Mouse (Mus musculus): ENCODE data around the gene Sipa1. TPM values are rescaled to one million over a fixed set of nuclear protein-coding genes. Genes with fewer than 3 reads are reported as not detected.

Gene Sipa1
- polyA plus RNA-seq, 1 experiment from 2014 or later: 19.1 TPM

DNA sequence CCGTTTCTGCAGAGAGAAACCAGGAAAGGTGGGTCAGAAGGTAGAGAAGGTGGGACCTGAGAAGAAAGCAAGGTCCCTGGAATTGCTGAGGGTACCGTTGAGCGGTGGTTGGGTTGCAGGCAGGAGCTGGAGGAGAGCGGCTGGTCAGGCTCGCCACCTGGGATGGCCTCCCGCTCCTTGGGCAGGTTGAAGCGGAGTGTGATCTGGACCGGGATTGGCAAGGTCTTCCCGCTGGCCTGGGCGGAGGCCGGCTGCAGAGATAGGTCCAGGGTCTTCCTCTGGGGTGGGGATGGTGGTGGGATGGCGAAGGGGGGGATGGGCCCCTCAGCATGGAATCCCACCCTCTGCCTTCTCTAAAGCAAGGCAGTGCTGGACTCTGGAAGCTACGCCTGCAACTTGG is 54.8 kb downstream of the Sipa1 start:
- ATAC-seq (ENCODE audit: low read depth): no peak
- 93% methylated on average over 13 of the region's 13 CpGs for WGBS

DNA sequence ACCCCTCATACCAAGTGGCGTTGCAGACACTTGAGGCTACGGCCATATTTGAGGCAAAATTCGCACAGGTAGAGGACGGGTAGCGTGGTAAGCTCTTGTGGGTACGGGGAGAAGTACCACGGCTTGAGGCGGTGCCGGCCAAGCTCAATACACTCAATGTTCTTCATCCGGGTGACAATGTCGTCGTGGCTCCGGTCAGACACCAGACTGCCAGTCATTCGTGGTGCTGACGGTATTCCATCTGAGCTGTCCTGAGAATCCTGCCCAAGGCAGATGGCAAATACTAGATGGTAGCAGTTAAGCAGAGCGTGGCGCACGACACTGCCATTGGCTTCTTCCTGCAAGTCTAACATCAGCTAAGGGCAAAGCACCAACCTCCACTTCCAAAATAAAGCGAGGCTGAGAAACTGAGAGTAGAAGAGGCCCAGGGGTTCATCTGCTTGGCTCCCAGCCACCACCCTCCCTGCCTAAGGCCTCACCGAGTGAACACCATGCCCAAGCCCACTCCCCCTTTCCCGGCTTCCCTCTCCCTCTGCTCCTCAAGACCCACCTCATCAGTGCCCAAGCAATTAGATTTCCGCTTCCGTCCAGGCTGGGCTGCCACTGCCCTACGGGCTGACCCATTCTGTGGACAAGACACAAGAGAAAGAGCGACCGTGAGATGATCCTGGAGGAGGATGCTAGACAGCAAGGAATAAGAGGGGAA is 55.6 kb downstream of the Sipa1 start:
- no peak overlapping the region for H3K4me3 ChIP-seq
- peak overlapping the region; percentile 85; the same call in 1 of the 2 replicates for H3K9ac ChIP-seq
- peak overlapping the region; percentile 76; the same call in 1 of the 2 replicates for H3K4me2 ChIP-seq
- no peak for ATAC-seq (ENCODE audit: low read depth)
- no peaks in the 10 kb centered on the region for H3K9me3 ChIP-seq
- H3K36me3 ChIP-seq: peaks cover 61% of the 10 kb centered on the region
- H3K4me1 ChIP-seq (replicated peaks): peaks cover 43% of the 10 kb centered on the region
- H3K27me3 ChIP-seq: no peaks in the 10 kb centered on the region
- WGBS: 96% methylated on average over 26 of the region's 26 CpGs
- no peak overlapping the region for H3K27ac ChIP-seq (replicated peaks)

More for the DNA sequence above, 54.8 kb downstream of the Sipa1 start:
- peak overlapping the region; percentile 76 for H3K4me2 ChIP-seq
- peaks cover 34% of the 10 kb centered on the region for H3K4me1 ChIP-seq (replicated peaks)
- H3K9ac ChIP-seq: peak overlapping the region; percentile 85
- H3K9me3 ChIP-seq: no peaks in the 10 kb centered on the region
- H3K36me3 ChIP-seq: peaks cover 52% of the 10 kb centered on the region
- H3K27me3 ChIP-seq: peaks cover 5% of the 10 kb centered on the region; the same call in 1 of the 2 replicates
- peak overlapping the region; percentile 58 for H3K4me3 ChIP-seq
- peak overlapping the region; percentile 98 for H3K27ac ChIP-seq (replicated peaks)

DNA sequence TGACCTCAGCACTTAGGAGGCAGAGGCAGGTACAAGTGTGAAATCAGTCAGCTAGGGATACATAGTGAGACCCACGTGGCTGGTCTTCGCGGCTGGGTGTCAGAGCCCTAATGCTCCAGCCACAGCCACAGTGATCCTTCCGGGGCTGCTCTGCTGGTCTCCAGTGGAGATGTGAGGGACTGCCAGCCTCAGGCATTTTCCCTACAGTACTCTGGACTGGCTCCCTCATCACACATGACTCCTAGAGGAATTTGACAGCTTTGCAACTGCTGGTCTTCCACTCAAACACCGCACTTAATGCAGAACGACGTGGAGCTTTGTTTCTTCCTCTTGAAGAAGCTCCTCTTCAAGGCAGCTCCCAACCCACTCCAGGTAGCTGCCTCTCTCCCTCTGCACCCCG is 57.3 kb downstream of the Sipa1 start:
- Histone ChIP-seq H3K36me3 (peaks cover 63% of the 10 kb centered on the region), H3K9me3 (no peaks in the 10 kb centered on the region), H3K4me2 (no peak overlapping the region), H3K9ac (no peak overlapping the region), H3K27me3 (no peaks in the 10 kb centered on the region), H3K4me3 (no peak overlapping the region), H3K27ac (replicated peaks) (no peak overlapping the region), H3K4me1 (replicated peaks) (peaks cover 49% of the 10 kb centered on the region)
- WGBS: 82% methylated on average over 8 of the region's 8 CpGs
- no peak for ATAC-seq (ENCODE audit: low read depth)

DNA sequence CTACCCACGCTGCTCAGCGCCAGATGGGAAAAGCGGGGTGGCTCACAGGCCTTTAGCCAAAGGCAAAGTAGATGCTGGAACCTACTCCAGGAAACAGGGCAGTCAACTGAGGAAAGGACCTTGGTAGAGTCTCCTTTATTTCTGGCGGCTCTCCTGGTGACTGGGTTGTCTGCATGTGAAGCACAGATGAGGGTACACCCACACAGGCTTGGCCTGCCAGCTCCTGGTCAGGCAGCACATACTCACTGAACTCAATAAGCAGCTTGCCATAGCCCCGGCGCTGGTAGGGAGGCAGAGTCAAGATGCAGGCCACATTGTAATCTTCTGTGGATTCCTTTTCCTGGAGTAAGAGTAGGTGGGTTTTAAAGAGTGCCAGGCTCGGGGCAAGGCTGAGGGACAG is 58.4 kb downstream of the Sipa1 start:
- Histone ChIP-seq H3K27me3 (no peaks in the 10 kb centered on the region), H3K9me3 (no peaks in the 10 kb centered on the region), H3K4me1 (replicated peaks) (peaks cover 40% of the 10 kb centered on the region), H3K4me2 (no peak overlapping the region), H3K9ac (no peak overlapping the region), H3K27ac (replicated peaks) (no peak overlapping the region), H3K4me3 (no peak overlapping the region), H3K36me3 (peaks cover 63% of the 10 kb centered on the region)
- 96% methylated on average over 7 of the region's 7 CpGs for WGBS
- ATAC-seq (ENCODE audit: low read depth): no peak

DNA sequence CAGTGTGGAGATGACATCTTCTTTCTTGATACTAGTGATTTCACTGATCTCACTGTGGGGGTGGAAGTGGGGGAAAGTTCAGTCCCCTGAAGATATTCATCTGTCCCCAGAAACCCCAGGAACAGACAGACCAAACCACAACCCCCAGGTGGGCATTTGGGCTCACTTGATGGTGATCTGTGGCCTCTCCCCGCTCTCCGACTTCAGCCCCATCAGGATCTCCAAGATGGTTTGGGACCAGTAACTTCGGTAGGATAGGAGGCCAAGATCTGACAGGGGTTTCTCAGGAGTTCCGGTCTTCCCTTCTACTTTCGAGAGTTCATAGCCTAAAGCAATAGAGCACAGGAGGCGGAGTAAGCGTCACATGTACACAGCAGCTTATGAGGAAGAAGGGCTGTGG is 59.8 kb downstream of the Sipa1 start:
- no peaks in the 10 kb centered on the region for H3K27me3 ChIP-seq
- peaks cover 33% of the 10 kb centered on the region for H3K4me1 ChIP-seq (replicated peaks)
- no peaks in the 10 kb centered on the region for H3K9me3 ChIP-seq
- no peak overlapping the region for H3K27ac ChIP-seq (replicated peaks)
- H3K4me3 ChIP-seq: no peak overlapping the region
- H3K4me2 ChIP-seq: no peak overlapping the region
- 89% methylated on average over 7 of the region's 7 CpGs for WGBS
- H3K36me3 ChIP-seq: peaks cover 60% of the 10 kb centered on the region
- peak overlapping the region; percentile 94; the same call in 1 of the 2 replicates for H3K9ac ChIP-seq
- no peak for ATAC-seq (ENCODE audit: low read depth)

DNA sequence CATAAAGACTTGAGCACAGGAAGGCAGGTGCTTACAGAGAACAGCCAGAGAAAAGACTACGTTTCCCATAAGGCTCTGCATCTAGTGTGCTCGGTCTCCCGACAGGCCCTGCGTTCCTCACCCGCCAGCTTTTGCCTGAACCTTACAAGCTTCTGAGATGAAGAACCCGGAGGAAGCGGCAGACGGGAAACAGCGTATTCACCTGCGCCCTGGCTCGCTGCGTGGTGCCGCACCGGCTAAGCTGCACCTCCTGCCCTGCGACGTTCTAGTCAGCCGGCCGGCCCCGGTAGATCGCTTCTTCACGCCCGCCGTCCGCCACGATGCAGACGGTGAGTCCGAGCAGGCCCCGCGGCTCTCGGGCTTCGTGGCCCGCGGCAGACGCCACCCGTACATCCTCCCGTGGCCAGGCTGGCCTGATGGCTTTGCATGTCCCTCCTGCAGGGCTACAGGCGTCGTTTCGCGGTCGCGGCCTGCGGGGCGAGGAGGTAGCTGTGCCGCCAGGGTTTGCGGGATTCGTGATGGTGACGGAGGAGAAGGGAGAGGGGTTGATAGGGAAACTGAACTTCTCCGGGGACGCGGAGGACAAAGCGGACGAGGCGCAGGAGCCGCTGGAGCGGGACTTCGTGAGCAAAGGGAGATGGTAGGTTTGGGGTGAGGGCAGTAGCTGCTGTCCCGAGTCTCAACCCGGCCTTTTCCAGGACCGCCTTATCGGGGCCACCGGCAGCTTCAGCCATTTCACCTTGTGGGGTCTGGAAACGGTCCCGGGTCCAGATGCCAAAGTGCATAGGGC is 61.6 kb downstream of the Sipa1 start, which contains the start of gene Rnaseh2c:
TSS of gene Rnaseh2c (plus strand) at position 122 of the 790 bp plus-strand sequence.
- no peaks in the 10 kb centered on the region for H3K9me3 ChIP-seq
- peak; percentile 90 for ATAC-seq (ENCODE audit: low read depth)
- H3K4me3 ChIP-seq: peak within 1 kb of the TSS; percentile 74
- under 1% methylated on average over 64 of the region's 64 CpGs for WGBS
- H3K4me2 ChIP-seq: peak within 1 kb of the TSS; percentile 89
- H3K9ac ChIP-seq: peak within 1 kb of the TSS; percentile 94
- no peaks in the 10 kb centered on the region for H3K27me3 ChIP-seq
- H3K27ac ChIP-seq (replicated peaks): peak within 1 kb of the TSS; percentile 85
- peaks cover 19% of the 10 kb centered on the region for H3K4me1 ChIP-seq (replicated peaks)
- H3K36me3 ChIP-seq: peaks cover 43% of the 10 kb centered on the region

Small RNAs within 50 kb of the gene (microRNA-seq; reads per million reads assigned to microRNA genes)
- gene Mir6987: not detected

Other genes with a start within 250 kb of the Sipa1 start
- gene Drap1, start 238.7 kb downstream of the Sipa1 start, polyA plus RNA-seq (2015; fragmentation: Nextera tagmentation; extraction: Ambion mirVana): 318 and 326 TPM in 2 replicates
- gene AI837181, start 238.6 kb downstream of the Sipa1 start, polyA plus RNA-seq (2015; fragmentation: Nextera tagmentation; extraction: Ambion mirVana): 69.5 and 75.5 TPM in 2 replicates
- 0.59 TPM in 1 of 2 replicates, not detected in the other for gene Fosl1, start 216.2 kb downstream of the Sipa1 start, polyA plus RNA-seq (2015; fragmentation: Nextera tagmentation; extraction: Ambion mirVana)
- gene Ccdc85b, start 205.8 kb downstream of the Sipa1 start, polyA plus RNA-seq (2015; fragmentation: Nextera tagmentation; extraction: Ambion mirVana): 10.7 and 11.1 TPM in 2 replicates
- gene Fibp, start 203.1 kb downstream of the Sipa1 start, polyA plus RNA-seq (2015; fragmentation: Nextera tagmentation; extraction: Ambion mirVana): 163 and 164 TPM in 2 replicates
- 3.2 and 5.6 TPM in 2 replicates for gene Ctsw, start 195.2 kb downstream of the Sipa1 start, polyA plus RNA-seq (2015; fragmentation: Nextera tagmentation; extraction: Ambion mirVana)
- 56.9 and 60.8 TPM in 2 replicates for gene Efemp2, start 189.8 kb downstream of the Sipa1 start, polyA plus RNA-seq (2015; fragmentation: Nextera tagmentation; extraction: Ambion mirVana)
- gene Mus81, start 175.3 kb downstream of the Sipa1 start, polyA plus RNA-seq (2015; fragmentation: Nextera tagmentation; extraction: Ambion mirVana): 40.4 and 43.2 TPM in 2 replicates
- 3,494 and 3,643 TPM in 2 replicates for gene Cfl1, start 173.3 kb downstream of the Sipa1 start, polyA plus RNA-seq (2015; fragmentation: Nextera tagmentation; extraction: Ambion mirVana)
- not detected in 2 replicates for gene 1700020D05Rik, start 159.9 kb downstream of the Sipa1 start, polyA plus RNA-seq (2015; fragmentation: Nextera tagmentation; extraction: Ambion mirVana)
- 69.9 and 74.3 TPM in 2 replicates for gene Snx32, start 153.2 kb downstream of the Sipa1 start, polyA plus RNA-seq (2015; fragmentation: Nextera tagmentation; extraction: Ambion mirVana)
- gene Ovol1, start 103.1 kb downstream of the Sipa1 start, polyA plus RNA-seq (2015; fragmentation: Nextera tagmentation; extraction: Ambion mirVana): 0.11 TPM in 1 of 2 replicates, not detected in the other
- gene Ap5b1, start 95.7 kb downstream of the Sipa1 start, polyA plus RNA-seq (2015; fragmentation: Nextera tagmentation; extraction: Ambion mirVana): 2.9 and 3.5 TPM in 2 replicates
- gene Rnaseh2c, start 61.8 kb downstream of the Sipa1 start, polyA plus RNA-seq (2015; fragmentation: Nextera tagmentation; extraction: Ambion mirVana): 79.2 and 87.8 TPM in 2 replicates
- gene Kat5, start 53.5 kb downstream of the Sipa1 start, polyA plus RNA-seq (2015; fragmentation: Nextera tagmentation; extraction: Ambion mirVana): 72.3 and 77.2 TPM in 2 replicates
- 33.8 and 36.5 TPM in 2 replicates for gene Rela, start 26.2 kb downstream of the Sipa1 start, polyA plus RNA-seq (2015; fragmentation: Nextera tagmentation; extraction: Ambion mirVana)
- gene Map3k11, start 25.0 kb upstream of the Sipa1 start, polyA plus RNA-seq (2015; fragmentation: Nextera tagmentation; extraction: Ambion mirVana): 17.4 and 18.0 TPM in 2 replicates
- gene Pcnx3, start 25.2 kb upstream of the Sipa1 start, polyA plus RNA-seq (2015; fragmentation: Nextera tagmentation; extraction: Ambion mirVana): 23.0 TPM in 2 replicates
- gene Kcnk7, start 40.7 kb upstream of the Sipa1 start, polyA plus RNA-seq (2015; fragmentation: Nextera tagmentation; extraction: Ambion mirVana): not detected in 2 replicates
- 8.3 and 9.6 TPM in 2 replicates for gene Ehbp1l1, start 62.6 kb upstream of the Sipa1 start, polyA plus RNA-seq (2015; fragmentation: Nextera tagmentation; extraction: Ambion mirVana)
- 186 and 194 TPM in 2 replicates for gene Fam89b, start 65.9 kb upstream of the Sipa1 start, polyA plus RNA-seq (2015; fragmentation: Nextera tagmentation; extraction: Ambion mirVana)
- gene Ltbp3, start 77.2 kb upstream of the Sipa1 start, polyA plus RNA-seq (2015; fragmentation: Nextera tagmentation; extraction: Ambion mirVana): 16.0 and 17.0 TPM in 2 replicates
- gene Scyl1, start 107.7 kb upstream of the Sipa1 start, polyA plus RNA-seq (2015; fragmentation: Nextera tagmentation; extraction: Ambion mirVana): 66.7 and 69.8 TPM in 2 replicates
- gene Frmd8, start 211.6 kb upstream of the Sipa1 start, polyA plus RNA-seq (2015; fragmentation: Nextera tagmentation; extraction: Ambion mirVana): 21.1 and 23.3 TPM in 2 replicates
- 1.6 and 2.3 TPM in 2 replicates for gene Slc25a45, start 214.1 kb upstream of the Sipa1 start, polyA plus RNA-seq (2015; fragmentation: Nextera tagmentation; extraction: Ambion mirVana)
- gene Tigd3, start 230.4 kb upstream of the Sipa1 start, polyA plus RNA-seq (2015; fragmentation: Nextera tagmentation; extraction: Ambion mirVana): 11.1 and 11.4 TPM in 2 replicates
- gene Dpf2, start 249.3 kb upstream of the Sipa1 start, polyA plus RNA-seq (2015; fragmentation: Nextera tagmentation; extraction: Ambion mirVana): 117 and 135 TPM in 2 replicates